Comparison of ENCODE assay signal across 8 mouse cellular contexts in genomic region chr17:70397220-70397619, GRCm38 (mm10).
A peak's percentile ranks its signal among the peaks of the same experiment; 100 is the strongest.
DNase-seq lines count a peak whose midpoint lies in the region; ATAC-seq lines count a peak whose summit lies in the region.
"Had no signal": no experiment of that assay in that cellular context is flagged by ENCODE, and none has a peak within 500 bp of the region (broad histone marks: within the 10 kb centered on the region; RNA-seq: fewer than 3 reads in every experiment).

No protein-coding gene starts in this region.

- 13% methylated on average over 3 of the region's 3 CpGs for WGBS in lung, embryonic 15.5 days
- 22% methylated on average over 3 of the region's 3 CpGs for WGBS in embryonic facial prominence, embryonic 11.5 days
- 23% methylated on average over 3 of the region's 3 CpGs for WGBS in hindbrain, embryonic 16.5 days

- no peak overlapping the region for H3K27ac ChIP-seq in lung, embryonic 15.5 days
- no peak overlapping the region for H3K27ac ChIP-seq in embryonic facial prominence, embryonic 11.5 days (replicated peaks; ENCODE audit: low read depth, low read length)
- no peak overlapping the region for H3K27ac ChIP-seq in hindbrain, embryonic 16.5 days (ENCODE audit: low read depth, low read length)
- H3K27ac ChIP-seq: liver, embryonic 12.5 days had no signal

- H3K36me3 ChIP-seq in lung, embryonic 15.5 days, result no peaks in the 10 kb centered on the region
- H3K36me3 ChIP-seq in embryonic facial prominence, embryonic 11.5 days (replicated peaks; ENCODE audit: control insufficient read depth, insufficient read depth, low read depth, low read length), result no peaks in the 10 kb centered on the region
- no peaks in the 10 kb centered on the region for H3K36me3 ChIP-seq in hindbrain, embryonic 16.5 days (ENCODE audit: control insufficient read depth, insufficient read depth, low read length)
- H3K36me3 ChIP-seq: liver, embryonic 12.5 days had no signal

- H3K4me1 ChIP-seq in lung, embryonic 15.5 days, result peaks cover 4% of the 10 kb centered on the region
- no peaks in the 10 kb centered on the region for H3K4me1 ChIP-seq in embryonic facial prominence, embryonic 11.5 days (ENCODE audit: control insufficient read depth, insufficient read depth, low read length)
- peaks cover 7% of the 10 kb centered on the region; the same call in 1 of the 2 replicates for H3K4me1 ChIP-seq in hindbrain, embryonic 16.5 days (ENCODE audit: control insufficient read depth, insufficient read depth, low read depth, low read length)
- H3K4me1 ChIP-seq: liver, embryonic 12.5 days had no signal

- no peak for DNase-seq in lung, adult 18-20 months
- peak; percentile 91 for DNase-seq in embryonic facial prominence, embryonic 11.5 days (ENCODE audit: low spot score)
- peak; percentile 18 for DNase-seq in ovary, postnatal 14 days (ENCODE audit: low spot score)
- DNase-seq in right cerebral cortex, postnatal 25 days, result no peak
- no peak for DNase-seq in right cerebral cortex, adult 2 months (ENCODE audit: low spot score in 2 of 2)

- H3K9ac ChIP-seq in lung, embryonic 15.5 days, result no peak overlapping the region
- H3K9ac ChIP-seq in embryonic facial prominence, embryonic 11.5 days (replicated peaks; ENCODE audit: low read length), result no peak overlapping the region
- no peak overlapping the region for H3K9ac ChIP-seq in hindbrain, embryonic 16.5 days (ENCODE audit: low read depth, low read length)
- H3K9ac ChIP-seq: liver, embryonic 12.5 days had no signal

- no peak overlapping the region for H3K4me3 ChIP-seq in lung, embryonic 15.5 days
- no peak overlapping the region for H3K4me3 ChIP-seq in embryonic facial prominence, embryonic 11.5 days (ENCODE audit: low read depth, low read length)
- no peak overlapping the region for H3K4me3 ChIP-seq in hindbrain, embryonic 16.5 days (ENCODE audit: low read length)
- H3K4me3 ChIP-seq: liver, embryonic 12.5 days had no signal

- ATAC-seq in lung, embryonic 15.5 days (ENCODE audit: borderline replicate concordance, extremely low read depth, low FRiP score, low TSS enrichment), result peak; percentile 79; the same call in 1 of the 2 replicates
- peak; percentile 73 for ATAC-seq in embryonic facial prominence, embryonic 11.5 days (replicated peaks; ENCODE audit: insufficient number of reproducible peaks, low FRiP score, low TSS enrichment, low read depth)
- peak; percentile 70 for ATAC-seq in hindbrain, embryonic 16.5 days
- ATAC-seq: liver, embryonic 12.5 days had no signal

- H3K4me2 ChIP-seq in lung, embryonic 15.5 days, result peak overlapping the region; percentile 16; the same call in 1 of the 2 replicates
- H3K4me2 ChIP-seq in embryonic facial prominence, embryonic 11.5 days (ENCODE audit: low read depth, low read length), result no peak overlapping the region
- no peak overlapping the region for H3K4me2 ChIP-seq in hindbrain, embryonic 16.5 days (ENCODE audit: low read length)
- H3K4me2 ChIP-seq: liver, embryonic 12.5 days had no signal

- H3K27me3 ChIP-seq in lung, embryonic 15.5 days, result no peaks in the 10 kb centered on the region
- H3K27me3 ChIP-seq in embryonic facial prominence, embryonic 11.5 days (ENCODE audit: control insufficient read depth, insufficient read depth, low read length), result no peaks in the 10 kb centered on the region
- no peaks in the 10 kb centered on the region for H3K27me3 ChIP-seq in hindbrain, embryonic 16.5 days (replicated peaks; ENCODE audit: control insufficient read depth, insufficient read depth, low read length)
- H3K27me3 ChIP-seq: liver, embryonic 12.5 days had no signal

- H3K9me3 ChIP-seq in lung, embryonic 15.5 days, result no peaks in the 10 kb centered on the region
- H3K9me3 ChIP-seq in embryonic facial prominence, embryonic 11.5 days (replicated peaks; ENCODE audit: control insufficient read depth, low read length), result no peaks in the 10 kb centered on the region
- peaks cover 5% of the 10 kb centered on the region; the same call in 1 of the 2 replicates for H3K9me3 ChIP-seq in hindbrain, embryonic 16.5 days (ENCODE audit: control insufficient read depth, low read length)

Comparison
In these comparisons a context has a peak if more than half of its experiments do, and no peak if none do; other contexts are left out.
1. DNase-seq: peak in embryonic facial prominence, embryonic 11.5 days (single experiment) and ovary, postnatal 14 days (single experiment); none in lung, adult 18-20 months (0 of 2), right cerebral cortex, postnatal 25 days (single experiment) and right cerebral cortex, adult 2 months (0 of 2).
2. Peak in every context shown above with its lines, with median percentiles within 50 percentile points of each other: ATAC-seq.